Mouse (Mus musculus) heart, embryonic 15.5 days (tissue): ENCODE measurements around the gene Ankrd39. TPM values are rescaled to one million over a fixed set of nuclear protein-coding genes. Genes with fewer than 3 reads are reported as not detected.
"Not testable (repeated sequence)": the region's sequence is repeated elsewhere in the genome, so short reads cannot be mapped to it uniquely, and the experiment has no call there.

Experiments used
- ATAC-seq: fragments of 200-750 bp; cut with Nextera tagmentation; replicated peaks from 2 replicates; pipeline ENCODE4 v1.8.0; 2017; ENCODE audit warnings: low read depth, moderate TSS enrichment; ENCODE audit not compliant: insufficient number of reproducible peaks, insufficient read depth, low FRiP score
- H3K27ac ChIP-seq: fragments of 300-500 bp; sonication (generic); 2 replicates; pipeline ENCODE4 v1.5.1; 2015; ENCODE audit warnings: mild to moderate bottlenecking, inconsistent platforms
- H3K27me3 ChIP-seq: fragments of 300-500 bp; sonication (generic); 2 replicates; pipeline ENCODE4 v1.6.1; 2015; ENCODE audit warnings: inconsistent platforms
- H3K36me3 ChIP-seq: fragments of 300-500 bp; sonication (generic); 2 replicates; pipeline ENCODE4 v1.6.1; 2015; ENCODE audit warnings: mild to moderate bottlenecking, inconsistent platforms
- H3K4me1 ChIP-seq: fragments of 300-500 bp; sonication (generic); replicated peaks from 2 replicates; pipeline ENCODE4 v1.6.1; 2015; ENCODE audit warnings: inconsistent platforms
- H3K4me2 ChIP-seq: fragments of 300-500 bp; sonication (generic); 2 replicates; pipeline ENCODE4 v1.6.1; 2015; ENCODE audit warnings: inconsistent platforms, mild to moderate bottlenecking, moderate library complexity
- H3K4me3 ChIP-seq: fragments of 300-500 bp; sonication (generic); 2 replicates; pipeline ENCODE4 v1.5.1; 2015; ENCODE audit warnings: mild to moderate bottlenecking, inconsistent platforms
- H3K9ac ChIP-seq: fragments of 300-500 bp; sonication (generic); 2 replicates; pipeline ENCODE4 v1.6.1; 2015; ENCODE audit warnings: mild to moderate bottlenecking, inconsistent platforms
- H3K9me3 ChIP-seq: fragments of 300-500 bp; sonication (generic); replicated peaks from 2 replicates; pipeline ENCODE4 v1.6.1; 2016; ENCODE audit warnings: inconsistent platforms
- WGBS: fragments of 180-500 bp; shearing (Covaris S2); methylation state at CpG from one replicate; pipeline ENCODE4 v1.1.7; 2015; ENCODE audit warnings: mixed read lengths; 5-methylcytosine and 5-hydroxymethylcytosine counted together
- polyA plus RNA-seq: library from polyadenylated mRNA; unstranded; fragments of >200 nt; fragmentation: Nextera tagmentation; extraction: Ambion mirVana; gene quantifications from 2 replicates; pipeline ENCODE4 v1.2.1, GENCODE M21; 2015

The Ankrd39 gene
- polyA plus RNA-seq, 1 experiment from 2014 or later, result 27.3 TPM

DNA sequence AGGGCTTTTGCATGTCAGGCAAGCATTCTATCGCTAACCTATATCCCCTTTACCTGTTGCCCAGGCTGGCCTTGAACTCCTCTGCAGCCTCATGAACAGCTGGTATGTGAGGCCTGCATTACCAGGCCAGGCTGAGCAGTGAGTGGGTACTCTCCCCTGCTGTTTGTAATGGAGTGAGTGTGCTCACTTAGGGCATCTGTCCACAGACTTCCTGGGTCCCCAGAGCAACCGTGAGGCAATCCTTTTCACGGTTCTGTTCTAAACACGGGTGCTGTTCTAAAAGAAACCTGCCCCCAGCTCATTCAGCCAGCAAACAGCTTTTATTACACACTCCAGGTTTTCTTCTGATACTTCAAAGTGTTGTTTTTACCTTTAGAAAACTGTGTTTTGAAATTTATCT, 8.5 kb downstream of the Ankrd39 start:
- H3K4me2 ChIP-seq, result no peak overlapping the region
- H3K27ac ChIP-seq, result peak overlapping the region; percentile 89
- H3K9ac ChIP-seq, result no peak overlapping the region
- H3K36me3 ChIP-seq, result peaks cover 27% of the 10 kb centered on the region
- no peaks in the 10 kb centered on the region for H3K9me3 ChIP-seq
- no peak overlapping the region for H3K4me3 ChIP-seq
- ATAC-seq, result no peak
- peaks cover 53% of the 10 kb centered on the region for H3K4me1 ChIP-seq
- no peaks in the 10 kb centered on the region for H3K27me3 ChIP-seq
- 71% methylated on average over 4 of the region's 4 CpGs for WGBS

GRCm38 (mm10) chr1:36536783-36537182, 10.5 kb downstream of the Ankrd39 start, which contains the start of gene Ankrd23:
Gene Ankrd23 (minus strand): TSS chr1:36536883.
- H3K27me3 ChIP-seq, H3K9me3 ChIP-seq, ATAC-seq, H3K4me3 ChIP-seq: not testable (repeated sequence)
- peaks cover 65% of the 10 kb centered on the region for H3K4me1 ChIP-seq
- 0 out of 2 replicates have a peak within 1 kb of the TSS, but pooled peaks have one; percentile 5 for H3K9ac ChIP-seq
- peak within 1 kb of the TSS; percentile 92 for H3K27ac ChIP-seq
- H3K36me3 ChIP-seq, result peaks cover 21% of the 10 kb centered on the region
- 79% methylated on average over 9 of the region's 9 CpGs for WGBS
- peak within 1 kb of the TSS; percentile 16; the same call in 1 of the 2 replicates for H3K4me2 ChIP-seq

DNA sequence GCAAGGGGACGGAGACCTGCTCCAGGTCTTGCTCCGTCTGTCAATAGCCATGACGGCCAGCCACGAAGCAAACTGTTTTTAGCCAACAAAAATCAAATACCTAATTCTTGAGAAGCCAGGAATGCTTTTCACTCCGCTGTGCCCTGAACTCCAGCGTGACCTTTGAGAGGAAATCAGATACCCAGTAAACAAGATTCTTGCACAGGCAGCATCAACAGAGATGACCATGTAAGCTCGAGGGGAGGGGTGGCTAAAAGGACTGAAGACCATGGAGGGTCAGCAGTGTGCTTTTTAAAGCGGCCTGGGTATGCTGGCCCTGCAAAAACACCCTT, 10.9 kb downstream of the Ankrd39 start:
- WGBS, result 37% methylated on average over 8 of the region's 8 CpGs
- peaks cover 69% of the 10 kb centered on the region for H3K4me1 ChIP-seq

GRCm38 (mm10) chr1:36535477-36536396, 11.5 kb downstream of the Ankrd39 start:
- 62% methylated on average over 11 of the region's 11 CpGs for WGBS
- Histone ChIP-seq H3K36me3 (peaks cover 12% of the 10 kb centered on the region; the same call in 1 of the 2 replicates), H3K27me3 (no peaks in the 10 kb centered on the region), H3K4me1 (peaks cover 74% of the 10 kb centered on the region), H3K4me3 (no peak overlapping the region), H3K4me2 (peak overlapping the region; percentile 16; the same call in 1 of the 2 replicates), H3K9me3 (no peaks in the 10 kb centered on the region), H3K27ac (peak overlapping the region; percentile 92), H3K9ac (0 out of 2 replicates have a peak overlapping the region, but pooled peaks have one; percentile 5)
- peak; percentile 59 for ATAC-seq

More for the DNA sequence above, 10.9 kb downstream of the Ankrd39 start:
- Histone ChIP-seq H3K4me3 (no peak overlapping the region), H3K9me3 (no peaks in the 10 kb centered on the region), H3K27ac (peak overlapping the region; percentile 92), H3K4me2 (no peak overlapping the region), H3K9ac (no peak overlapping the region), H3K36me3 (peaks cover 17% of the 10 kb centered on the region), H3K27me3 (no peaks in the 10 kb centered on the region)
- ATAC-seq, result no peak

DNA sequence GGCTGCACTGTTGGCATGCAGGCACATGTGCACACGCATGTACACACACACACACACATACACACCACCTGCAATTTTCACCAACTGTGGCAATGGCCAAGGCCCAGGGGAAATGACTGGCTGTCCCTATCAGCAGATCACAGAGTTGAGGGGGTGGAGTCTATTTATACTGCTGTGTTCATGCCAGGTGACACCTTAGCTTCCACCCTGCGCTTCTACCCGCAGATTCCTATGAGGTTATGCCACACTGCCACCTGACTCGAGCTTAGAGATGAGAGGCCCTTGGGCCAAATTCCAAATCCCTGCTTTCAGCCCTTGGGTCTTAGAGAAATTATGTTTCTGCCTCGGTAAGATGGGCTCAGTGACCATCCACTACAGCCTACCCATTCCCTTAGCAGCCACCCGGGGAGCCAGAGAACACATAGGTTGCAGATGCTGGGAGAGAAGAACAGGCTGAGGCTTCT, 12.6 kb downstream of the Ankrd39 start:
- ATAC-seq, result no peak
- H3K4me2 ChIP-seq, result no peak overlapping the region; the same call in 1 of the 2 replicates
- H3K4me3 ChIP-seq, result no peak overlapping the region
- no peaks in the 10 kb centered on the region for H3K9me3 ChIP-seq
- 0 out of 2 replicates have a peak, but pooled peaks cover 4% of the 10 kb centered on the region for H3K36me3 ChIP-seq
- peak overlapping the region; percentile 92 for H3K27ac ChIP-seq
- H3K27me3 ChIP-seq, result no peaks in the 10 kb centered on the region
- H3K4me1 ChIP-seq, result peaks cover 82% of the 10 kb centered on the region
- H3K9ac ChIP-seq, result no peak overlapping the region
- WGBS, result 46% methylated on average over 6 of the region's 6 CpGs

DNA sequence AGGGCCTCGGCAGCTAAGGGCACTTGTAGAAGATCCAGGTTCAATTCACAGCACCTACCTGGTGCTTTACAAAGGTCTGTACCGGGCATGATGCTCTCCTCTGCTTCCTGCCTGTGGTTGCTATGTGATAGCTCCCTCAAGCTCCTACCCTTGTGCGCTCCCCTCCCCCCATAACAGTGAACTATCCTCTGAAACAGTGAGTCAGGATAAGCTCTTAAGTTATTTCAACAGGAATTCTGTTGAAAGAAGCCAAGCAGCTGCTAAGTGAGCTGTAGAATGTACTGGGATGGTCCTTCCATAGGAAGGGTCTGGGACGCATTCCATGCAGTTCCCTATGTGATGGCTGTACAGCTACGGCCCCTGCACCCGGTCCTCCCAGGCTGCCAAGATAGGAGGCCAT, 13.7 kb downstream of the Ankrd39 start:
- Histone ChIP-seq H3K4me1 (peaks cover 80% of the 10 kb centered on the region), H3K9ac (no peak overlapping the region), H3K4me3 (no peak overlapping the region), H3K27me3 (no peaks in the 10 kb centered on the region), H3K9me3 (no peaks in the 10 kb centered on the region), H3K36me3 (0 out of 2 replicates have a peak, but pooled peaks cover 4% of the 10 kb centered on the region), H3K4me2 (no peak overlapping the region), H3K27ac (peak overlapping the region; percentile 92)
- 68% methylated on average over 6 of the region's 6 CpGs for WGBS
- no peak for ATAC-seq

DNA sequence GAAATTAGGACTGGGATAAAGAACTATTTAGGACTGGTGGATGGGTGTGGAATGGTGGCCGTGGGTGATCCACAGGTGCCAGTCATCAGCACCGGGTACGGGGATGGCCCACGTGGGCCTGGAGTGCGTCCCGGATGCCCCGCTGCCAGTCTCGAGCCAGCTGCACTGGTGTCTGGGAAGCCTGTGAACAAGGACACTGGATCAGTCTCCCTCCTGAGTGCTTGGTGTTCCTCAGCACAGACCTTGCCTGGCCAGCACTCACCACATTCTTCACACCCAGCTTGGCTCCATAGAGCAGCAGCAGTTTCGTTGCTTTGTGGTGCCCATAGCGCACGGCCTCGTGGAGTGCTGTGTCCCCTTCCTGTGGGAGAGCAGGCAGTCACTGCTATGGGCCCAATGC, 15.8 kb downstream of the Ankrd39 start:
- whole genome bisulfite sequencing, result 61% methylated on average over 12 of the region's 12 CpGs
- Histone ChIP-seq H3K27ac (peak overlapping the region; percentile 61), H3K9me3 (no peaks in the 10 kb centered on the region), H3K4me1 (peaks cover 77% of the 10 kb centered on the region), H3K9ac (0 out of 2 replicates have a peak overlapping the region, but pooled peaks have one; percentile 19), H3K4me2 (no peak overlapping the region), H3K36me3 (no peaks in the 10 kb centered on the region), H3K4me3 (no peak overlapping the region), H3K27me3 (no peaks in the 10 kb centered on the region)
- no peak for ATAC-seq

GRCm38 (mm10) chr1:36530962-36531361, 16.3 kb downstream of the Ankrd39 start:
- Histone ChIP-seq H3K36me3 (no peaks in the 10 kb centered on the region), H3K9me3 (no peaks in the 10 kb centered on the region), H3K4me1 (peaks cover 72% of the 10 kb centered on the region), H3K9ac (no peak overlapping the region), H3K4me2 (no peak overlapping the region), H3K27me3 (no peaks in the 10 kb centered on the region), H3K4me3 (no peak overlapping the region), H3K27ac (peak overlapping the region; percentile 61)
- WGBS, result 84% methylated on average over 7 of the region's 7 CpGs
- no peak for ATAC-seq

DNA sequence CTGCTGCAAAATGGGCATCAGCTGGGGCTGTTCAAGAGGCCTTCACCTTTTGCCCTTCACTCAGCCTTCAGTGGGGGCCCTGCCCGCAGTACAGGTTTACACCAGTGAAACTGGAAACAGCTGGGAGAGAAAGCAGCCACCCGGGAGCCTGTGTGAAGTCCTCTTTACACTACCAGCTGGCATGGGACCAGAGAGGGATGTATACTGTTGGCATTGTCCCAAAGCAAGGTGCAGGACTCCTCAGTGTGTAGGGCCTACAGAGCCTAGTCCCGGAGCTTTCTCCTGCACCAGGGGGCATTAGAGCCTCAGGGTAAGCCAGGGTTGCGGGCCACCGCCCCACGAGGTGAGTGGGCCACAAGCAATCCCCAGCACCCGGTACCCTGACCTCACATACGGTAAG, 16.8 kb downstream of the Ankrd39 start:
- 66% methylated on average over 8 of the region's 8 CpGs for WGBS
- H3K9ac ChIP-seq, result no peak overlapping the region
- peak overlapping the region; percentile 61 for H3K27ac ChIP-seq
- H3K4me2 ChIP-seq, result no peak overlapping the region
- H3K27me3 ChIP-seq, result no peaks in the 10 kb centered on the region
- peaks cover 68% of the 10 kb centered on the region for H3K4me1 ChIP-seq
- ATAC-seq, result no peak
- no peak overlapping the region for H3K4me3 ChIP-seq
- no peaks in the 10 kb centered on the region for H3K9me3 ChIP-seq
- peaks cover 4% of the 10 kb centered on the region for H3K36me3 ChIP-seq

DNA sequence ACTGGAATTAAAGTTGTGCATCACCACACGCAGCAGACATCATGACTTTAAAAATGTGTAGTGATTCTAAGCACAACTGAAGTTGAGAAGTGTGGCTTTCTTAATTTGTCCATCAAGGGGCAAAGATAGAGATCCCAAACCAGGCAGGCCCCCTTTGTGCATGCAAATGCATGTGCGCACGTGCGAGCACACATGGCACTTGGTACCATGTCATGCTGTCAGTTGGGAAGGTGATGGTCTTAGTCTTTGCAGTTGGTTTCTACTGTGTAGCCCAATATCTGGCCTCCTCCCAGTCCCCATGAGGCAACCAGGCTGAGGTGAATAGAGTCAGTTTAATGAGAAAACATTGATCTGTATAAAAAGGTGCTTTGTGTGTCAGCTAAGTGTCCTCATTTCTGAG, 17.4 kb downstream of the Ankrd39 start:
- no peak overlapping the region for H3K4me3 ChIP-seq
- H3K4me1 ChIP-seq, result peaks cover 61% of the 10 kb centered on the region
- H3K27ac ChIP-seq, result peak overlapping the region; percentile 61

DNA sequence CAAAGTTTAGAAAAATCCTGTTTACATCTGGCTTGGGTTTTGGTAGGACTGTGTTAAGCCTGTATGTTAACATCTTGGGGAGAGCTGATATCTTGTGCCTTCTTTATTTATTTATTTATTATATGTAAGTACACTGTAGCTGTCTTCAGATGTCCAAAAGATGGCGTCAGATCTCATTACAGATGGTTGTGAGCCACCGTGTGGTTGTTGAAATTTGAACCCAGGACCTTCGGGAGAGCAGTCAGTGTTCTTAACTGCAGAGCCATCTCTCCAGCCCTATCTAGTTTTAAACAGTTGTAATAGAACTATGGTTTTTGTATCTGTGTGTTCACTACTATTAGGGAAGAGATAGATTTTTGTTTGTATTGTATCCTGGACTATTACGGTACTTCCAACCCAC, 18.0 kb downstream of the Ankrd39 start:
- Histone ChIP-seq H3K4me1 (peaks cover 58% of the 10 kb centered on the region), H3K9ac (no peak overlapping the region), H3K27ac (no peak overlapping the region), H3K27me3 (no peaks in the 10 kb centered on the region), H3K9me3 (no peaks in the 10 kb centered on the region), H3K36me3 (peaks cover 16% of the 10 kb centered on the region), H3K4me2 (no peak overlapping the region), H3K4me3 (no peak overlapping the region)
- no peak for ATAC-seq
- whole genome bisulfite sequencing, result 84% methylated on average over 4 of the region's 4 CpGs

More for the DNA sequence above, 17.4 kb downstream of the Ankrd39 start:
- H3K9ac ChIP-seq, result no peak overlapping the region
- WGBS, result 94% methylated on average over 4 of the region's 4 CpGs
- H3K27me3 ChIP-seq, result no peaks in the 10 kb centered on the region
- H3K9me3 ChIP-seq, result no peaks in the 10 kb centered on the region
- peaks cover 10% of the 10 kb centered on the region for H3K36me3 ChIP-seq
- H3K4me2 ChIP-seq, result no peak overlapping the region
- no peak for ATAC-seq
